Comparison of ENCODE assay signal across 16 mouse cellular contexts in genomic region chr2:167920041-167920440, GRCm38 (mm10). TPM values are rescaled to one million over a fixed set of nuclear protein-coding genes. Genes with fewer than 3 reads are reported as not detected.
DNase-seq lines count a peak whose midpoint lies in the region; ATAC-seq and TF ChIP-seq lines count a peak whose summit lies in the region.
"Had no signal": no experiment of that assay in that cellular context is flagged by ENCODE, and none has a peak within 500 bp of the region (broad histone marks: within the 10 kb centered on the region; RNA-seq: fewer than 3 reads in every experiment).

No protein-coding gene starts in this region.

- H3K9me3 ChIP-seq in kidney, embryonic 14.5 days (ENCODE audit: control insufficient read depth, low read length), result no peaks in the 10 kb centered on the region
- H3K9me3 ChIP-seq in hindbrain, embryonic 12.5 days (replicated peaks), result no peaks in the 10 kb centered on the region
- H3K9me3 ChIP-seq: hindbrain, embryonic 15.5 days; limb, embryonic 13.5 days had no signal

- H3K27me3 ChIP-seq in kidney, embryonic 14.5 days (ENCODE audit: control insufficient read depth, insufficient read depth, low read length), result no peaks in the 10 kb centered on the region
- no peaks in the 10 kb centered on the region for H3K27me3 ChIP-seq in hindbrain, embryonic 12.5 days
- H3K27me3 ChIP-seq: hindbrain, embryonic 15.5 days; limb, embryonic 13.5 days had no signal

- H3K4me1 ChIP-seq in kidney, embryonic 14.5 days (ENCODE audit: control insufficient read depth, insufficient read depth, low read length), result peaks cover 5% of the 10 kb centered on the region
- H3K4me1 ChIP-seq in bone marrow, adult 2 months (ENCODE audit: control insufficient read depth, insufficient read depth, low read length), result peaks cover 13% of the 10 kb centered on the region; the same call in 1 of the 2 replicates
- H3K4me1 ChIP-seq in hindbrain, embryonic 12.5 days, result peaks cover 4% of the 10 kb centered on the region

- 47% methylated on average over 11 of the region's 11 CpGs for WGBS in kidney, embryonic 14.5 days
- 64% methylated on average over 11 of the region's 11 CpGs for WGBS in bone marrow, adult 2 months
- 70% methylated on average over 11 of the region's 11 CpGs for WGBS in hindbrain, embryonic 12.5 days

- H3K4me3 ChIP-seq in kidney, embryonic 14.5 days (ENCODE audit: low read length), result no peak overlapping the region
- H3K4me3 ChIP-seq in bone marrow, adult 2 months (replicated peaks; ENCODE audit: control insufficient read depth, low read depth, low read length), result no peak overlapping the region
- no peak overlapping the region for H3K4me3 ChIP-seq in hindbrain, embryonic 12.5 days
- H3K4me3 ChIP-seq: erythroblast, embryonic 14.5 days; hindbrain, embryonic 15.5 days; limb, embryonic 13.5 days; myocyte had no signal

- DNase-seq in kidney, adult 11 months, result peak; percentile 53
- DNase-seq in kidney, adult 9 months, result peak; percentile 55
- DNase-seq in lung, postnatal 25 days (ENCODE audit: low spot score), result peak; percentile 48
- DNase-seq in testis, postnatal 14 days (ENCODE audit: low spot score), result no peak
- DNase-seq: cerebellum, postnatal 25 days; layer of hippocampus, adult 9-11 months; right cerebral cortex, postnatal 4 days had no signal

- no peak for ATAC-seq in kidney, embryonic 14.5 days (ENCODE audit: low FRiP score, low TSS enrichment)
- no peak for ATAC-seq in hindbrain, embryonic 12.5 days (ENCODE audit: low FRiP score)
- no peak for ATAC-seq in granulocyte monocyte progenitor cell, adult 5-6 weeks (replicated peaks; ENCODE audit: poor library complexity, severe bottlenecking)

- H3K4me2 ChIP-seq in kidney, embryonic 14.5 days (replicated peaks; ENCODE audit: low read depth, low read length), result no peak overlapping the region
- H3K4me2 ChIP-seq in hindbrain, embryonic 12.5 days (replicated peaks), result no peak overlapping the region
- H3K4me2 ChIP-seq: heart, embryonic 11.5 days; hindbrain, embryonic 15.5 days; limb, embryonic 13.5 days had no signal

- no peak for TF ChIP-seq POLR2A in bone marrow, adult 2 months (IDR thresholded peaks at IDR 0.05; ENCODE audit: borderline replicate concordance, control insufficient read depth, low read depth, low read length)

- no peaks in the 10 kb centered on the region for H3K36me3 ChIP-seq in kidney, embryonic 14.5 days (ENCODE audit: control insufficient read depth, insufficient read depth, low read length)
- H3K36me3 ChIP-seq in hindbrain, embryonic 12.5 days, result no peaks in the 10 kb centered on the region
- H3K36me3 ChIP-seq: hindbrain, embryonic 15.5 days; limb, embryonic 13.5 days had no signal

- no peak for TF ChIP-seq CTCF in bone marrow, adult 2 months (IDR thresholded peaks at IDR 0.05; ENCODE audit: control insufficient read depth, insufficient read depth, low read length)

- no peak overlapping the region; the same call in 1 of the 2 replicates for H3K27ac ChIP-seq in kidney, embryonic 14.5 days (ENCODE audit: low read depth, low read length)
- H3K27ac ChIP-seq in bone marrow, adult 2 months (ENCODE audit: control insufficient read depth, insufficient read depth, low read depth, low read length, poor library complexity), result peak overlapping the region; percentile 20; the same call in 1 of the 2 replicates
- H3K27ac ChIP-seq in hindbrain, embryonic 12.5 days, result no peak overlapping the region
- H3K27ac ChIP-seq: hindbrain, embryonic 15.5 days; limb, embryonic 13.5 days had no signal

- H3K9ac ChIP-seq in kidney, embryonic 14.5 days (ENCODE audit: low read depth, low read length), result no peak overlapping the region
- no peak overlapping the region for H3K9ac ChIP-seq in hindbrain, embryonic 12.5 days
- H3K9ac ChIP-seq: hindbrain, embryonic 15.5 days; limb, embryonic 13.5 days had no signal

RNA-seq across cellular contexts. Expression of gene Ptpn1, which starts 11.8 kb away (rescaled TPM):
- polyA plus RNA-seq in kidney, embryonic 14.5 days (2014; fragmentation: Nextera tagmentation; extraction: Ambion mirVana), result 42.6 and 53.4 TPM in 2 replicates
- 13.7 and 34.3 TPM in 2 replicates for polyA plus RNA-seq in bone marrow, adult 2 months (2011; ENCODE audit: insufficient read depth, insufficient read length, low replicate concordance, missing spikeins)
- 96.9 and 118 TPM in 2 replicates for polyA plus RNA-seq in hindbrain, embryonic 12.5 days (2016; fragmentation: Nextera tagmentation; extraction: Ambion mirVana)
- 20.9 and 31.6 TPM in 2 replicates for total RNA-seq in granulocyte monocyte progenitor cell, adult 5-6 weeks (2014; fragmentation: Nextera tagmentation)
- 28.7 and 37.3 TPM in 2 replicates for total RNA-seq in granulocyte monocyte progenitor cell, adult 5-6 weeks (2017)
